Mouse (Mus musculus): Measurements from ENCODE around the gene Bora.
"Not testable (repeated sequence)": the region's sequence is repeated elsewhere in the genome, so short reads cannot be mapped to it uniquely, and the experiment has no call there.

Bora gene

GRCm38 (mm10) chr14:99046031-99046781 lies at the start of gene Bora, which contains the start of gene Mzt1:
Gene Bora (plus strand): TSS chr14:99046222.
Gene Mzt1 (minus strand): TSS chr14:99046134.
- DNase-seq: peak; percentile 89

GRCm38 (mm10) chr14:99010224-99010919 lies 35.6 kb upstream of the Bora start:
- no peak for DNase-seq

GRCm38 (mm10) chr14:99010920-99011313 lies 35.1 kb upstream of the Bora start:
- no peak for DNase-seq

GRCm38 (mm10) chr14:99018691-99019090 lies 27.3 kb upstream of the Bora start:
- DNase-seq: no peak

- no peak for DNase-seq
Observed at GRCm38 (mm10) chr14:99019136-99019808, 26.8 kb upstream of the Bora start.

- no peak for DNase-seq
Observed at GRCm38 (mm10) chr14:99022346-99023086, 23.5 kb upstream of the Bora start.

GRCm38 (mm10) chr14:99029987-99030386 lies 16.0 kb upstream of the Bora start:
- no peak for DNase-seq

GRCm38 (mm10) chr14:99031337-99031873 lies 14.6 kb upstream of the Bora start:
- no peak for DNase-seq

GRCm38 (mm10) chr14:99032596-99032995 lies 13.4 kb upstream of the Bora start:
- no peak for DNase-seq

- not testable (repeated sequence) for DNase-seq
Observed at GRCm38 (mm10) chr14:99034851-99035250, 11.2 kb upstream of the Bora start.

- DNase-seq: no peak
Observed at GRCm38 (mm10) chr14:99036039-99036438, 10.0 kb upstream of the Bora start.

GRCm38 (mm10) chr14:99037703-99038102 lies 8.3 kb upstream of the Bora start:
- no peak for DNase-seq

GRCm38 (mm10) chr14:99039308-99039707 lies 6.7 kb upstream of the Bora start:
- not testable (repeated sequence) for DNase-seq

GRCm38 (mm10) chr14:99041416-99041815 lies 4.6 kb upstream of the Bora start:
- no peak for DNase-seq

GRCm38 (mm10) chr14:99043499-99043898 lies 2.5 kb upstream of the Bora start:
- DNase-seq: no peak

GRCm38 (mm10) chr14:99044096-99044495 lies 1.9 kb upstream of the Bora start:
- no peak for DNase-seq

- no peak for DNase-seq
Observed at GRCm38 (mm10) chr14:99044718-99045117, 1.3 kb upstream of the Bora start.

- DNase-seq: peak; percentile 37
Observed at GRCm38 (mm10) chr14:99045378-99046030, 518 bp upstream of the Bora start.

- no peak for DNase-seq
Observed at GRCm38 (mm10) chr14:99046782-99047181, 760 bp downstream of the Bora start.

GRCm38 (mm10) chr14:99058959-99059586 lies 13.1 kb downstream of the Bora start:
- DNase-seq: no peak

GRCm38 (mm10) chr14:99060616-99061015 lies 14.6 kb downstream of the Bora start:
- DNase-seq: no peak

GRCm38 (mm10) chr14:99063091-99063490 lies 17.1 kb downstream of the Bora start:
- DNase-seq: no peak

Measured in right cerebral cortex, postnatal 4 days (tissue).